Mouse (Mus musculus) mesoderm, embryonic 11.5 days (tissue): ENCODE data around the gene Timm50.

Experiments
- DNase-seq: peaks from one replicate; pipeline ENCODE4 v3.0.0-alpha.2; 2012; ENCODE audit warnings: low read depth, low spot score

Gene Timm50

DNA sequence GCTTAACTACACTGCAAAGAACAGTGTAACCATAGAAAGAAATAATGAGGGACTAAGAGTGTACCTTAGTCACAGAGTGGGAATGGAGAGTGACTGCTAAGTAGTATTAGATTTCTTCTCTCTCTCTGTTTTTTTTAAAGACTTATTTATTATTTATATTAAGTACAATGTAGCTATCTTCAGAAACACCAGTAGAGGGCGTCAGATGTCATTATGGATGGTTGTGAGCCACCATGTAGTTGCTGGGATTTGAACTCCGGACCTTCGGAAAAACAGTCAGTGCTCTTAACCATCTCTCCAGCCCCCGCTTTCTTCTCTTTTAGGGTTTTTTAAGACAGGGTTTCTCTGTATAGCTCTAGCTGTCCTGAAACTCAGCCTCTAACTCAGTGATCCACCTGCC is 14.6 kb upstream of the Timm50 start:
- DNase-seq, result no peak

DNA sequence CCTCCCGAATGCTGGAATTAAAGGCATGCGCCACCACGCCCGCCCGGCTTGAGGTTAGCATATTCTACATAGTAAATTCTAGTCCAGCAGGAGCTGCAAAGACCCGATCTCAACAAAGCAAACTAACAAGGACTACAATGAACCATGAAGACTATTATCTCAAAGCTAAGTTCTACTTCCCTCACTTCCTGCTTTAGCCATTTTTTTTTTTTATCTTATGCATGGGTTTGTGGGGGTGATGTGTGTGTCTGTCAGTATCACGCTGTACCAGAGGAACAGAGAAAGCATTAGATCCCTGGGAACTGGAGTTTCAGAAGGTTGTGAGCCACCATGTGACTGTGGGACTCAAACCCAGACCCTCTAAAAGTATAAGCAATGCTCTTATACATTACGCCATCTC is 13.4 kb upstream of the Timm50 start:
- DNase-seq, result no peak

DNA sequence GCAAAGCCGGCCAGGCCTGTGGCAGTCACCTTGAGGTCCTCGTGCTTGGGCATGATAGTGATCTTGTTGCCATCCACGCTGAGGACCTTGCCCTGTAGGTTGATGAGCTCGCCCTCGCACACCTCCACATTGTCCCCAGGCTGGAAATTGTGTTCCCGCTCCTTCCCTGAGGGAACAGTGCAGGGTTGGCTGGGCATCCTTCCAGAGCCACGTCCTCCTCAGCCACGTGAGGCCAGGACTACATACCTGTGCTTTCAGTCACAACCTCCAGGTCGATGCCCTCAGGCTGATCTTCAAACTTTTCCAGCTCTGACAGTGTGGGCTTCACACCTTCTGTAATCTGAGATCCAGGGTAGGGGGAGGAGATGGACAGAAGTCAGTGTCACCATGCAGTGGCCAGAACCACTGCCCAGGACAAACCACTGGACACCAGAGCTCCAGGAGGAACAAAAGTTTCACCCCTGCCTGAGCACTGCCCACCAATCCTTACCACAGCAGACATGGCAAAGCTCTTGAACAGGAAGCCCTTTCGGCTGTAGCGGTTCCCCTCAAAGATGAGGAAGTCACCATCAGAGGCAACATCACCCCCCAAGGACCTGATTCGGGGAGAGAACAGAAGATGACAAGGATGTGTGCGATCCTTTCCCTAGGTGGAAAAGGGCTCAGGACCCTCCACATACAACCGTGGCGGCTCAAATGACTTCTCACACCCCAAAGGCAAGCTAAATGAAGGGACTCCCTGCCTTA is 10.3 kb upstream of the Timm50 start:
- no peak for DNase-seq

DNA sequence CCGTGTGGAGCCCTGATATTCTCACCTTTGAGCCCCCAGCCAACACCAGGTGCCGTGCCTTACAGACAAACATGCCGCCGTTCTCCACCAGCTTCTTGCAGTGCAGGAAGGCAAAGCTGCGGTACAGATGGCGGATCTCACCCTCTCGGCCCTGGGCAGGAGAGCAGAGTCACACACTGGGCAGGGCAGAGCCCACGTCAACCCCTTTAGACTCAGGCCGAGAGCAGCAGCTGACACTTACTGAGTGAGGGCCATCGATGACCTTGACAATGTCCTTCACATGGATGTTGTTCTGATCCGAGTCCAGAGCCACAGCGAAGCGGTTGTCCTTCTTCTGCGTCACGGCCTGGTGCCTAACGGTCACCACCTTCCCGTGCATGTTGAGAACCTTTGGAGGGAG is 6.8 kb upstream of the Timm50 start:
- no peak for DNase-seq

DNA sequence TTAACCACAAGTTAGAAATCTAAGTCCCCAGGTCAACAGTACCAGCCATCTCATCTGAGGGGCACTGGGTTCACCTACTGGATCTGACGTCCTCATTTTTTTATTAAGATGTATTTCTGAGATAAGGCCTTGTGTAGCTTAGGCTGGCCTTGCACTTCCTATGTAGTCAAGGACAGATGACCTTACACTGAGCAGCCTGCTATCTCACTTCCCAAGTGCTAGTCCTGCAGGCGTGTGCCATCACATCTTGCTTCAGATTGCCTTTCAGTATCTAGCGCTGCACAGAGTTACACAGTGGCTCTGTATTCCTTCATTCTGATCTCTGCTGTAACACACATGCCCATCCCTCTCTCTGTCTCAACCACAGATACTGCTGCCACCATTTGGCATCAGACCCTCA is 6.2 kb upstream of the Timm50 start:
- no peak for DNase-seq

DNA sequence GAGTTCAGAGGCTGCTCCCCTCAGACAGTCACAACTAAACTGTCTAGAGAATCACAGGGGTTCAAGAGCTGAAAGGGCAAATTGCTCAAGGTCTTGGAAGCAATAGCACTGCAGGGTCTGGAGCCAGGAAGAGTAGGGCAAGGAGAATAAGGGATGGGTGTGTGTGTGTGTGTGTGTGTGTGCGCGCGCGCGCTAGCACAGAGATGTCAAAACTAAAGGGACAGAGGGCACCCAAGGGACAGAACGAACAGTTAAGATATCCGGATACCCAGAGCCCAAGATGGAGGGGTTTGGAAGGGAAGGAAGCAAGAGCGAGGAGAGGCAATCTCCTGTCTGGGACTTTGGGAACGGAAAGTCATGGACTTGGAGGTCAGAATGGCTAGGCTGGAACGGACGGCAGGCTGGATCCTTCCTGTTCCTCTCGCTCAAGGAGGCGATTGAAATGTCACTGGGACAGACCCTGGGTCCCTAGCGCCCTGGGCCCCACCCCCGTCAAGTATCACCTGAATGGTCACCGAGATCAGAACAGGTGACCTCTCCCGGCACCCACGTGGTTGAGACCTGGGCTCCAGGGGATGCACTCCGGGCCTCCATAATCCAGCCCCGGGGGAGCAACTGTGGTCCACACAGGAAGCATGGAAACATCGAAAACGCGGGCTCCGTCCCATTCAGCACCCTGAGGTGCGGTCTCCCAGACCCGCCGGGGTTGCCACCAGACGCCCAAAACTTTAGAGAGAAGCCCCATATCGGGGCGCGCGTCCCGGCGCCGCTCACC is 534 bp downstream of the Timm50 start:
- no peak for DNase-seq

DNA sequence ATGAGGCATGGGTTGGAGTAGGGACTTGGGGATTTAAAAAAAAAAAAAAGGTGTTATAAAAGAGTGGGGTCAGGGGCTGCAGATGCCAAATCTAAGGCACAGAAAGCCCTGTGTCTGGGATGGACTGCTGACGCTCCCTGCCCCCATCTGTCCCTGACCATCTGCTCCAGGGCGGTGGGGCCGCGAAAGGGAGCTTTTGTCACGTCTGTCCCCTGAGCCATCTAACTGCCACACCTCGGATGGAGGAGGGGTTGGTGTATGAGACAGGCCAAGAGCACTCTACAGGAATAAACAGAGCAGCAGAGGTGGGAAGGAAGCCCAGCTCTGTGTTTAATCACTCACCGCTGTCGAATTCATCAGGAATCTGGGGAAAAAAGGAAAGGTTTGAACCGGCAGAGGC is 2.1 kb downstream of the Timm50 start:
- DNase-seq, result no peak

DNA sequence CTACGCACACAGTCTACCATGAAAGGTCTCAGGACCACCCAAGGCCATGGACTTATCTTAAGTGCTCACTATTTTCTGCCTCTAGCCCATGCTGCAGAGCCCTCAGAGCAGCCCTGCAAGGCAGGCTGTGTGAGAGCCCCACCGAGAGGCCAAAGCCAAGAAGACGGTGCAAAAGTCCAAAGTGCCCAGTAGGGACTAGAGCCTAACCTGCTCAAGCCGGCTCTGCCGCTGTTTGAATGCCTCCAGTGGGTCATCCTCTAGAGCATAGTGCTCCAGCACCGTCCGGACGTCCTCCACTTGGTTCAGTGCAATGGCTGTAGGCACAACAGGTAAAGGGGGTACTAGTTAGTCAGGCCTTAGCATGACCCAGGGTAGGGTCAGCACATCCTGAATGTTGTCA is 5.7 kb downstream of the Timm50 start:
- no peak for DNase-seq

DNA sequence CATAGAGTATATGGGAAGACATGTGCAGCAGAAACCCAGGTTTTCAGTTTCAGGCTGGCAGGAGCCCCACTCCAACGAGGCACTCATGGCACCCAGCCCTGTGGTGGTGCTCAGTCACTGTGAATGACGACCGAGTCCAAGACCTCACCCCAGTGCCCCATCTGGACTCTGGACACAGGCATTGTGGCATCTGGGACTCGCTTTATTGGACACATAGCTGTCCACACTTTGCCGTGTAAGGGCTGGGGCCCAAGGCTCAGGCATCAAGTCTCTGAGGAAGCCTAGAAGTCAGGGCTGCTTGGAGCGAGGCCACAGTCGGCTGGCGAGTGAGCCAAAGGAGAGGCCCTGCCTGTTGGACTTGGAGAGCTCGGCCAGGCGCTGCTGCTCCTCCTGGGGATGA is 6.2 kb downstream of the Timm50 start:
- DNase-seq, result no peak

DNA sequence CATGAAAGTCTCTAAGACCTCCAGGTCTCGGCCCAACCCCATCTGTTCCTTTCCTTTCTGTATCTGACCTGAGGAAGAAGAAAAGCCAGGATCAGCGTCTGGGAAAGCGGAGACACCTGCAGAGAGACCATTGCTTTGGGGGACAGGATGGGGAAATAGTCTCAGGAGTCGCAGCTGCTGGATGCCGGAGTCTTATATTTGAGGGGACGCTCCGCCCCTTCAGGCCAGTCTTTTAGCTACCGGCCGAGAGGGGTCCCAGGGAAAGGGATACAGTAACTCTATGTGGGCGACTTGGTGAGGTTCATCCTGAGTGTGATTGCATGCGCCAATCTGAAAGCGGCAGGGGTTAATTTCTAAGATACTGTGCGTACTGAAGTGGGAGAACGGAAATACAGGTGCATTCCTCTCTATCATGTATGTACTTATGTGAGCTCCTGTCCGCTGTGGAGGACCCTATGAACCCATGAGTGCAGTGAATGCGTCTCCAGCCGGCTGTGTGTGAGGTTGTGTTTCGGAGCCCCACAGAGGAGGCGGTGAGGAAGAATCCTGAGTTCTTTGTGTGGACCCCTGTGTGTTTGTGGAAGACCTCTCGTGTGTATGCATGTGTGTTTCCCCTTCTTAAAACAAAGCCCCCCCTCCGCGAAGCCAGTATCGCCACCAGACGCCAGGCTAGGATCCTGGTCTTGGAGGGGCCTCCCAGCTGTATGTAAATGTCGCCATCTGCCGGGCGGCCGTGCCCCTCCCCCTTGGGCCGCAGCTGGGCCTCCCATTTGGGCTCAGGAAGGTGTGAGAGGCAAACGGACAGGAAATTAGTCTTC is 10.0 kb downstream of the Timm50 start, which contains the start of gene Dll3:
Gene Dll3, minus strand, starts transcription at position 623 of the 818 bp plus-strand sequence.
- DNase-seq, result peak; percentile 81

DNA sequence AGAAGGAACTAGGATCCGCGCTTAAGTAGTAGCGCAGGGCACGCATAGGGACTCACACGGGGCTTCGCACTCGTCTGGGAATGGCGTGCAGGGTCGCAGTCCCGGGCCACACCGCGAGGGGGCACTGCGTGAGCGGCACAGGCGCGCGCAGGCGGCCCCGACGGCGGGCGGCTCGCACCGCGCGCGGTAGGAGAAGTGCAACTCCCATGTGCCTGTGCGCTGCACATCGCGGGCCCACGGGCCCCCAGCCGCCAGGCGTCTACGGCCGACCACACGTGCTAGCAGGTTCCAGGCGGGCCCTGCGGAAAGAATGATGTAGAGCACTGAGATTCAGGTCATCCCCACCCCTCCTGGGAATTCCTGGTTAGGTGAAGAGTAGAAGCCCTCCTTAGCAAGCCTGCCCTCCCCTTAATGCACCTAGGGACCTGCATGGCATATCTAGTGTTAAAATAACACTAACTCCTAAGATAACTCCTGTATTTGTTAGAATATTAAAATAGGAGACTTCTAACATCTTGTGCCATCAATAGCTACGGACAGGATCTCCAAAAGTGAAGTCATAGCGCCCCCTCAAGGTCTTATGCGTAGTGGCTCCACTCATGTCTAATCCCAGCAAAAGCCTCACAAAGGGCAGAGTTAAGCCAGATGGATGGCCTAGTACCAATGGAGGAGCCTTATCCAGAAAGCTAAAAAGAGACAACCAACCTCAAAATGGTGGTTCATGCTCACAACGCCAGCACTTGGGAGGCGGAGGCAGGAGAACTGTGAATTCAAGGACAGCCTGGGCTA is 12.8 kb downstream of the Timm50 start:
- peak; percentile 82 for DNase-seq

DNA sequence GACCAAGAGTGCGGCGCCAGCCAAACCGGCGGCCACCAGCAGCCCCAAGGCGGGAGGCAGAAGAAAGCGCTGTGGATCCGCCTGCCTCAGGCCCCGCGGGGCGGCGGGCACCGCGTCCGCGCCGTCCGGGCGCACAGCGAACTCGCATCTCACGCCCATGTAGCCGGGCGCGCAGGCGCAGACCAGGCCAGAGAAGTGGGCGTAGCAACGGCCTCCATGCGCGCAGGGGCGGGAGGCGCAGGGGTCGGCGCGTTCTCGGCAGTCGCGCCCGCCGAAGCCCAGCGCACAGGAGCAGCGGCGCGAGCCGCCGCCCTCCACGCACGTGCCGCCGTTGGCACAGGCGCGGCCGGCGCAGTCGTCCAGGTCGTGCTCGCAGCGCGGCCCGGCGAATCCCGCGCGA is 17.4 kb downstream of the Timm50 start:
- peak; percentile 89 for DNase-seq

DNA sequence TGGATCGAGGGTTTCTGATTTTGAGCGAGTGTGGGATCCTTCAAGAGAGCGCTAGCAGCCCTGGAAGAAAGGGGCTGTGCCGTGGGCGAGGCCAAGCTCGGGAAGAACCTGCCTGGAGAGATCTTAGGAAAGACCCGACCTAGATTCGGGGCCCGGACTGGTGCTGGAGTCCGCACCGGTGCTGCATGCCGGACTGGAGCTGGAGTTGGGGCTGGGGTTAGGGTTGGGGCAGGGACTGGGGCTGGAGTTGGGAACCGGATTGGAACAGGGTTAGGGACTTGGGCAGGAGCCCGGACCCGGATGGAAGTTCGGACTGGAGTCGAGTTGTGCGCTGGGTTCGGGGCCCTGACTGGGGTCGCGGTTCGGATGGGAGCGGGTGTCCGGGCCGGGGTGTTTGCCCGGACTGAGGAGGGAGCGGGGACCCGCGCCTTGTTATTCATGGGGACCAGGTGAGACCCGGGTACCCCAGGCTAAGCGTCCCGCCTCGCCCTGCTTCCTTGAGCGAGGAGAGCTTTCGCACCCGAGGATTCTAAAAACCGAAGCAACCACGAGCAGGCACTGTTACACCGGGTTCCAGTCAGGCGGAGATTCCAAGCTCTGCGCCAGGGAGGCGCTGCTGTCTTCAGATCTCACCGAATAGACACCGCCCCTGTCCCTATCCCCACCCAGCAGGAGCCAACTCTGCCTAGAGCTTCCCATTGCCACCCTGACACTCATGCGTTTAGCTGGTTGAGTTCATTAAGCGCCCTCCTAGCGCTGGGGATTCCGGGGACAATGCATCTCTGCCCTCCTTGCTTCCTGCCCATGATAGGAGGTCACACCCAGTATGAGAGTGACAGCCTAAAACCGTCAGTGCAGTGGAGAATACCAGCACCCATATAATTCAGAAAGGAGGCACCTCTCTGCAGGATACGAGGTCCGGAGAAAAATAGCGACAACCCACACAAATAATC is 21.0 kb downstream of the Timm50 start, which contains the start of gene Selenov:
Gene Selenov, minus strand, starts transcription at position 549 of the 953 bp plus-strand sequence.
- no peak for DNase-seq

DNA sequence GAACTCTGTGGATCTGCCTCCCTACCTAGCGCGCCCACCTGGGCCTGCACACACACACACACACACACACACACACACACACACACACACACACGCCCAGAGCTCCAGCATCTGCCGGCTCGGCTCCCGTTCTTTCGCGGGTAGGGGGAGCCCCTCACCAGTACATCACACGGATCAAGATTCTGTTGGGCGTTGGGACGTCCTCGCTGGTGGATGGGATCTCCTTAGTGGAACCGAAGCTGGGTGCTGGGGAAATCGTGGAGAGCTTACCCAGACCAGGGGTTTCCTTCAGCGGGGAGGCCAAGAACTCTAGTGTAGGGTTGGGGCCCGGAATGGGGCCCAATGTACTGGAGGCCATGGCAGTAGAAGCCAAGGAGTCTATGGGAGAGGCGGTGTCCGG is 21.7 kb downstream of the Timm50 start:
- no peak for DNase-seq

DNA sequence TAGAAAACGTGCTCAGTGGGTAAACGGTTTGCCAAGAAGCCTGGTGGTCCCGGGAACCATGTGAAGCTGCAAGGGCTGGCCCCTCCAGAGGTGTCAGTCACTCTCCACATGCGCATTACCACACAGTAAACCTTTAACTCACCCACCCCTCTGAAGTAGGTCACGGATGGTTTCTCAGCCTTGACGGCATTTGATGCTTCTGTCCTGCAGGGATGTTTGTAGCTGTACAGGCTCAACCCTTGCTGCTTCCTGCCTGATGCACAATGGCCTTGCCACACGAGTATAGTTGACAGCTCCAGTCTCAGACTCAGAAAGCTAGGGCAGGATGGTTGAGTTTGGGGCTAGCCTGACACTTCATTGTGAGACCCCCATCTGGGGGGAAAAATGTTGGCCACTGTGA is 31.2 kb downstream of the Timm50 start:
- DNase-seq, result no peak

DNA sequence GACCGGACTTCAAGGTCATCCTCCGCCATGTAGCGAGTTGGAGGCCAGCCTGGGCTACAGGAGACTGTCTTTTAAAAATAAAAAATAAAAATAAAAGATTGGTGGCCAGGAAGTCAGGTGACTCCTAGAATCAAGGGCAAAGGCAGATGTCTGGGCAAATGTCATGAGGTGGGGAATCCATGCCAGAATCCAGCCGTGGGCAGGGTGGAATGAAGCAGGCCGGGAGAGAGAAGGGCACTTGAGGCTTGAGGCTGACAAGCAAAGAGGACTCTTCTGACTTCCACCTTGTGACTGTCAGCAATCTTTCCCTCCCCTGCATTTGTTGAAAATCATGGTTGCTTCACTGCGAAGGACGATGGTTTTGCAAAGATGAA is 33.6 kb downstream of the Timm50 start:
- DNase-seq, result no peak

DNA sequence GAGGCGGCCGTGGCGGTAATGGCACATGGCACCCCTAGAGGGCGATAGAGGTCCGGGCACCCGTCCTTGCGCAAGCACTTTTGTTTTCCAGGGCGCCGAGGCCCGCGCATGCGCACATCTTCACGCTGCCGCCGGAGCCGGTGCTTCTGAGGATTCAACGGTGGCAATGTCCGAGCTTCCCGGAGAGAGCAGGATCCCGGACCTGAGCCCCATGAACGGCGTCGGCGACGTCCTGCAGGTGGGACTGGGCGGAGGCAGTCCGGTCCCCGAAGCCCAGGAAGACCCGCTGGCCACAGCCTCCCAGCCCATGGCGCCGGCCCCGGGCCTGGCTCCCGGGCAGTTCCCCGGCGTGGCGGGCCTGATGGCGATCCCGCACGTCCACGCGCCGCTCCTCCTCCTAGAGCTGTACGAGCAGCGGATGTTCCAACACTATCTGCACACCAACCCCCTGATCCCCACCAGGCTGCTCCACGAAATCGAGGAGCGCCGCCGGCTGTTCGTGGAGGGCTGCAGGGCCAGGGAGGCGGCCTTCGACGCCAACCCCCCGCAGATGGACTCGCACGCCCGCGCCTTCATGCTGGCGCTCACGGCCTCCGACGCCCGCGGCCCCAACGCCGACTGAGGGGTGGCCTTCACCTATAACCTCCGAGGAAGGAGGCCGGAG is 34.1 kb downstream of the Timm50 start, which contains the start of gene Eid2b:
Gene Eid2b, plus strand, starts transcription at position 125 of the 664 bp plus-strand sequence.
- peak; percentile 96 for DNase-seq

DNA sequence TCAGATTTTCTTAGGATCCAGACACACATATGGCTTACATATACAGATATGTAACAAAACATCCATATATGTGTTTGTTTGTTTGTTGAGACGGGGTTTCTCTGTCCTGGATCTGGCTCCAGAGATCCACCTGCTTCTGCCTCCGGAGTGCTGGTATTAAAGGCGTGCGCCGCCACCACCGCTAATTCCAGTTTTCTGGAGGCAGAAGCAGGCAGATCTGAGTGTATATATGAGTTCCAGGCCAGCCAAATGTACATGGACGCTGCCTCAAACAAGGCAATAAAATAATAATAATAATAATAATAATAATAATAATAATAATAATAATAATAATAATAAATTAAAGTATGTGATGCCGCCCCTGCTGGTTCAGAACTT is 34.6 kb downstream of the Timm50 start:
- DNase-seq, result no peak

DNA sequence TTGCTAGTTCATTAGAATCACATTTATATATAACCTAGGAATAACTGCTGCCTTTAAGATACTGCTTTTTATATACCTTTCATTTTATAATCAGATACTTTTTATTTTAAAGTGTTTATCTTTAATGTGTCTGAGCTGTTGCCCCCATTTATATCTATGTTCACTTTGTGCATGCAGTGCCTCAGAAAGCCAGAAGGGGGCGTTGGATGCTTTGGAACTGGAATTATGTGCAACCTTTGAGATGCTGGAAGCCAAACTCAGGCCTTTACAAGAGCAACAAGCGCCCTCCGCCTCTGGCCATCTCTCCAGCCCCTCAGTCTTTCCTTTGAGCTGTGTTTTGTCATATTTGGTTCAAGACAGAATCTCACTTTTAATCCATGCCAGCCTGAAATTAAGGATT is 40.1 kb downstream of the Timm50 start:
- no peak for DNase-seq

DNA sequence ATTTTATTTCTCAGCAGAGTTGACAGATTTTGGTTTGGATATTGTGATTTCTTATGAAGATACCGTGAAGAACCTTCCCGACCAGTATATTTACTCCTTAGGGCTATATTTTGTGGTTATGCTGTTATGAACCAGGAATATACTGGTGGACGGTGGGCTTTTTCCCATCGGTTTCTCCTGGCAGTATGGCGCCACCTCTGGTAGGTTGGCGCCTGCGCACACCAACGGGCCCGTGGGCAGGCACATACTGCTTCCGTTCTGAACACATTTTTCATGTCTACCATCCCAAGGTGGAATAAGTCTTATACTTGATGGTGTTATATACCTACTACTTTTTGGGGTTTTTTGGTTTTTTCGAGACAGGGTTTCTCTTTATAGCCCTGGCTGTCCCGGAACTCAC is 42.5 kb downstream of the Timm50 start:
- DNase-seq, result no peak
